13 mouse cellular contexts compared by ENCODE assay signal in the genomic region with DNA sequence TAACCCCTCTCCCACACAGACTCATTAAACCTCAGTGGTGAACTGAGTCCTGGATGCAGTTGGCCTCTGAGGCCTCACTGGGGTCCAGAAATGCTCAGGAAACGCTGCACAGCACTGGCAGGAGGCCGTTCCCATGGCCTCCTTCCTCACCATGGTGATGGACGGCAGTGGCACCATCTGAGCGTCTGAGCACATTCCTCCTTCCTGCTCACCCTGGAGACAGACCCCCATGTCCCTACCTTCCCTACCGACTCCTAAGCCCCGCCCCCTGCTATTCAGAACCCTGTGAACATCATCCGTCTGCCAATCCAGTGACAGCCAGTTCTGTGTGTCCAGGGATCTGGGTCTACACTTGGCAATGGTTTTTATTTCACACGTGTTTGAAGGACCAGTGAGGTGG. TPM values are rescaled to one million over a fixed set of nuclear protein-coding genes. Genes with fewer than 3 reads are reported as not detected.
DNase-seq lines count a peak whose midpoint lies in the region; ATAC-seq lines count a peak whose summit lies in the region.
"Had no signal": no experiment of that assay in that cellular context is flagged by ENCODE, and none has a peak within 500 bp of the region (broad histone marks: within the 10 kb centered on the region; RNA-seq: fewer than 3 reads in every experiment).

No protein-coding gene starts in this region.

- H3K4me2 ChIP-seq in liver, embryonic 12.5 days: no peak overlapping the region
- H3K4me2 ChIP-seq: heart, embryonic 15.5 days; limb, embryonic 13.5 days had no signal

- no peak overlapping the region; the same call in 1 of the 2 replicates for H3K4me3 ChIP-seq in forebrain, embryonic 10.5 days
- H3K4me3 ChIP-seq in limb, embryonic 10.5 days: no peak overlapping the region
- H3K4me3 ChIP-seq in liver, embryonic 12.5 days: no peak overlapping the region
- H3K4me3 ChIP-seq: heart, embryonic 15.5 days; limb, embryonic 13.5 days had no signal

- no peaks in the 10 kb centered on the region for H3K9me3 ChIP-seq in forebrain, embryonic 10.5 days
- no peaks in the 10 kb centered on the region for H3K9me3 ChIP-seq in limb, embryonic 10.5 days (replicated peaks)
- no peaks in the 10 kb centered on the region for H3K9me3 ChIP-seq in liver, embryonic 12.5 days (replicated peaks)
- H3K9me3 ChIP-seq: heart, embryonic 15.5 days; limb, embryonic 13.5 days had no signal

- 0 out of 2 replicates have a peak, but pooled peaks cover 5% of the 10 kb centered on the region for H3K36me3 ChIP-seq in forebrain, embryonic 10.5 days (replicated peaks)
- no peaks in the 10 kb centered on the region for H3K36me3 ChIP-seq in limb, embryonic 10.5 days
- no peaks in the 10 kb centered on the region for H3K36me3 ChIP-seq in liver, embryonic 12.5 days
- H3K36me3 ChIP-seq: heart, embryonic 15.5 days; limb, embryonic 13.5 days had no signal

- no peaks in the 10 kb centered on the region for H3K27me3 ChIP-seq in forebrain, embryonic 10.5 days (ENCODE audit: poor library complexity, severe bottlenecking)
- H3K27me3 ChIP-seq in limb, embryonic 10.5 days (ENCODE audit: low read depth, poor library complexity, severe bottlenecking): no peaks in the 10 kb centered on the region
- H3K27me3 ChIP-seq in liver, embryonic 12.5 days (replicated peaks): 0 out of 2 replicates have a peak, but pooled peaks cover 2% of the 10 kb centered on the region
- H3K27me3 ChIP-seq: heart, embryonic 15.5 days; limb, embryonic 13.5 days had no signal

- 18% methylated on average over 8 of the region's 8 CpGs for whole genome bisulfite sequencing in forebrain, embryonic 10.5 days
- 35% methylated on average over 8 of the region's 8 CpGs for WGBS in limb, embryonic 10.5 days
- WGBS in liver, embryonic 12.5 days (ENCODE audit: insufficient replicate concordance): 39% methylated on average over 8 of the region's 8 CpGs

- H3K4me1 ChIP-seq in forebrain, embryonic 10.5 days: peaks cover 97% of the 10 kb centered on the region
- H3K4me1 ChIP-seq in limb, embryonic 10.5 days: peaks cover 77% of the 10 kb centered on the region
- H3K4me1 ChIP-seq in liver, embryonic 12.5 days: peaks cover 65% of the 10 kb centered on the region

- no peak for ATAC-seq in liver, embryonic 12.5 days

- peak overlapping the region; percentile 67 for H3K27ac ChIP-seq in forebrain, embryonic 10.5 days
- 0 out of 2 replicates have a peak overlapping the region, but pooled peaks have one; percentile 25 for H3K27ac ChIP-seq in limb, embryonic 10.5 days
- H3K27ac ChIP-seq in liver, embryonic 12.5 days: no peak overlapping the region
- H3K27ac ChIP-seq: heart, embryonic 15.5 days; limb, embryonic 13.5 days had no signal

- DNase-seq in thymus, postnatal 0 days (ENCODE audit: low spot score): peak; percentile 13
- DNase-seq in thymus, adult 18-20 months: no peak
- DNase-seq in forebrain, embryonic 10.5 days (ENCODE audit: extremely low spot score, low spot score): peak; percentile 58
- DNase-seq in limb, embryonic 10.5 days (ENCODE audit: low spot score): no peak
- peak; percentile 79 for DNase-seq in retina, embryonic 14.5 days (ENCODE audit: low spot score)
- no peak for DNase-seq in lung, postnatal 25 days (ENCODE audit: low spot score)
- DNase-seq in spleen, adult 18-20 months: no peak
- DNase-seq: kidney, postnatal 25 days; lung, postnatal 36 days; right cerebral cortex, adult 18-20 months had no signal

- no peak overlapping the region for H3K9ac ChIP-seq in liver, embryonic 12.5 days
- H3K9ac ChIP-seq: heart, embryonic 15.5 days; limb, embryonic 13.5 days had no signal

RNA-seq across cellular contexts. Expression of a gene that starts 42.6 kb away (rescaled TPM):
- polyA plus RNA-seq in thymus, postnatal 0 days (2015; fragmentation: Nextera tagmentation; extraction: Ambion mirVana): 41.9 and 49.8 TPM in 2 replicates
- polyA plus RNA-seq in forebrain, embryonic 10.5 days (2016; fragmentation: Nextera tagmentation; extraction: Ambion mirVana): 24.3 and 25.5 TPM in 2 replicates
- 24.6 and 26.2 TPM in 2 replicates for polyA plus RNA-seq in limb, embryonic 10.5 days (2016; fragmentation: Nextera tagmentation; extraction: Ambion mirVana)
- polyA plus RNA-seq in liver, embryonic 12.5 days (2016; fragmentation: Nextera tagmentation; extraction: Ambion mirVana): 16.4 and 17.5 TPM in 2 replicates

Comparison
In these comparisons a context has a peak if more than half of its experiments do, and no peak if none do; other contexts are left out.
1. DNase-seq: peak in thymus, postnatal 0 days (single experiment), forebrain, embryonic 10.5 days (single experiment) and retina, embryonic 14.5 days (single experiment); none in thymus, adult 18-20 months (0 of 2), limb, embryonic 10.5 days (single experiment), lung, postnatal 25 days (single experiment) and spleen, adult 18-20 months (0 of 2).